Mouse (Mus musculus): ENCODE measurements at regions not wholly inside any gene's neighbourhood (a gene's known extent, or its start where the extent isn't known, plus 50 kb on each side); places are given as distances from the start of the nearest gene placed in this dataset.

- ChIA-PET CTCF (interaction anchor here (0.5 to 1.5 kb wide), 5 partner anchors 24 to 119 kb away, joined by 3 to 4 read pairs (median 3); no protein-coding TSS in a partner anchor), POLR2A (interaction anchor here in 2 of 4 experiments (0.5 to 3.9 kb wide), 8 partner anchors 9 to 182 kb away, joined by 3 to 28 read pairs (median 3); no protein-coding TSS in a partner anchor)
Measured at GRCm38 (mm10) chr2:167776251-167777168, 86.9 kb upstream of the Tmem189 start.

GRCm38 (mm10) chr2:167775218-167775915 lies 85.7 kb upstream of the Tmem189 start:
- POLR2A ChIA-PET = interaction anchor here in 3 of 4 experiments (0.5 to 3.9 kb wide), 10 partner anchors 10 to 222 kb away, joined by 3 to 28 read pairs (median 5); no protein-coding TSS in a partner anchor
- CTCF ChIA-PET = interaction anchor here in 3 of 4 experiments (0.6 to 1.2 kb wide), 4 partner anchors 15 to 120 kb away, joined by 3 read pairs; no protein-coding TSS in a partner anchor

GRCm38 (mm10) chr2:167774806-167775179 lies 85.2 kb upstream of the Tmem189 start:
- POLR2A ChIA-PET = interaction anchor here in 3 of 4 experiments (0.5 to 3.9 kb wide), 9 partner anchors 9 to 222 kb away, joined by 3 to 28 read pairs (median 5); no protein-coding TSS in a partner anchor
- CTCF ChIA-PET = interaction anchor here in 2 of 4 experiments (0.6 to 1.2 kb wide), 4 partner anchors 14 to 736 kb away, joined by 3 read pairs; no protein-coding TSS in a partner anchor

GRCm38 (mm10) chr2:167774166-167774805 lies 84.7 kb upstream of the Tmem189 start:
- ChIA-PET CTCF (interaction anchor here in 2 of 4 experiments (0.6 to 1.2 kb wide), 5 partner anchors 13 to 736 kb away, joined by 3 to 4 read pairs (median 3); no protein-coding TSS in a partner anchor), POLR2A (interaction anchor here in 3 of 4 experiments (0.9 to 3.9 kb wide), 8 partner anchors 9 to 118 kb away, joined by 3 to 28 read pairs (median 5); no protein-coding TSS in a partner anchor)

- CTCF ChIA-PET = interaction anchor here in 2 of 4 experiments (0.6 to 1.2 kb wide), 3 partner anchors 122 to 970 kb away, joined by 3 to 11 read pairs (median 4); partner anchors contain the start of gene Atp9a (in 1 of the 2)
- POLR2A ChIA-PET = interaction anchor here in 1 of 4 experiments (1.0 kb wide), 1 partner anchor 8 kb away, joined by 4 read pairs; no protein-coding TSS in a partner anchor
Measured at GRCm38 (mm10) chr2:167772834-167773233, 83.2 kb upstream of the Tmem189 start.

GRCm38 (mm10) chr2:167767962-167768361 lies 78.3 kb upstream of the Tmem189 start:
- POLR2A ChIA-PET = interaction anchor here in 1 of 4 experiments (0.5 to 0.8 kb wide), 2 partner anchors 9 to 280 kb away, joined by 3 read pairs; no protein-coding TSS in a partner anchor
- CTCF ChIA-PET = no interaction called here

GRCm38 (mm10) chr2:167767371-167767770 lies 77.7 kb upstream of the Tmem189 start:
- POLR2A ChIA-PET = interaction anchor here in 1 of 4 experiments (0.8 kb wide), 1 partner anchor 9 kb away, joined by 3 read pairs; no protein-coding TSS in a partner anchor
- CTCF ChIA-PET = interaction anchor here in 1 of 4 experiments (1.0 kb wide), 1 partner anchor 519 kb away, joined by 3 read pairs; no protein-coding TSS in a partner anchor

- ChIA-PET POLR2A (interaction anchor here in 2 of 4 experiments (0.7 to 2.6 kb wide), 13 partner anchors 8 to 199 kb away, joined by 3 to 28 read pairs (median 4); no protein-coding TSS in a partner anchor), CTCF (interaction anchor here in 2 of 4 experiments (0.5 to 1.5 kb wide), 6 partner anchors 36 to 294 kb away, joined by 3 to 5 read pairs (median 4); no protein-coding TSS in a partner anchor)
Measured at GRCm38 (mm10) chr2:167765811-167766210, 76.2 kb upstream of the Tmem189 start.

GRCm38 (mm10) chr2:167765072-167765800 lies 75.6 kb upstream of the Tmem189 start:
- ChIA-PET POLR2A (interaction anchor here (0.6 to 2.6 kb wide), 25 partner anchors 8 to 199 kb away, joined by 3 to 28 read pairs (median 4); no protein-coding TSS in a partner anchor), CTCF (interaction anchor here in 3 of 4 experiments (0.5 to 1.5 kb wide), 8 partner anchors 35 to 679 kb away, joined by 3 to 5 read pairs (median 3); no protein-coding TSS in a partner anchor)

GRCm38 (mm10) chr2:167763891-167764410 lies 74.3 kb upstream of the Tmem189 start:
- ChIA-PET POLR2A (interaction anchor here in 3 of 4 experiments (0.8 to 2.6 kb wide), 14 partner anchors 10 to 128 kb away, joined by 3 to 28 read pairs (median 4); no protein-coding TSS in a partner anchor), CTCF (interaction anchor here in 2 of 4 experiments (0.5 to 1.4 kb wide), 3 partner anchors 51 to 295 kb away, joined by 3 read pairs; no protein-coding TSS in a partner anchor)

GRCm38 (mm10) chr2:167761404-167761936 lies 71.8 kb upstream of the Tmem189 start:
- POLR2A ChIA-PET = interaction anchor here in 3 of 4 experiments (1.0 to 1.9 kb wide), 4 partner anchors 8 to 13 kb away, joined by 3 to 8 read pairs (median 5); no protein-coding TSS in a partner anchor

GRCm38 (mm10) chr2:167760681-167761403 lies 71.2 kb upstream of the Tmem189 start:
- POLR2A ChIA-PET = interaction anchor here in 3 of 4 experiments (1.0 to 1.9 kb wide), 6 partner anchors 9 to 76 kb away, joined by 3 to 8 read pairs (median 5); no protein-coding TSS in a partner anchor
- CTCF ChIA-PET = interaction anchor here in 2 of 4 experiments (0.5 to 2.0 kb wide), 5 partner anchors 14 to 134 kb away, joined by 3 to 15 read pairs (median 5); no protein-coding TSS in a partner anchor

More at GRCm38 (mm10) chr2:167761404-167761936, 71.8 kb upstream of the Tmem189 start:
- CTCF ChIA-PET = interaction anchor here in 2 of 4 experiments (0.5 to 2.0 kb wide), 3 partner anchors 22 to 134 kb away, joined by 5 read pairs; no protein-coding TSS in a partner anchor

GRCm38 (mm10) chr2:167759603-167760390 lies 70.2 kb upstream of the Tmem189 start:
- CTCF ChIA-PET = interaction anchor here in 2 of 4 experiments (0.6 to 2.0 kb wide), 5 partner anchors 42 to 135 kb away, joined by 3 to 5 read pairs (median 4); no protein-coding TSS in a partner anchor

GRCm38 (mm10) chr2:167757157-167757780 lies 67.6 kb upstream of the Tmem189 start:
- POLR2A ChIA-PET = no interaction called here
- CTCF ChIA-PET = no interaction called here

More at GRCm38 (mm10) chr2:167759603-167760390, 70.2 kb upstream of the Tmem189 start:
- POLR2A ChIA-PET = interaction anchor here in 3 of 4 experiments (0.5 to 1.9 kb wide), 7 partner anchors 10 to 769 kb away, joined by 3 to 8 read pairs (median 4); partner anchors contain the start of gene Tmem189 (in 1 of the 3)
